Mouse (Mus musculus): ENCODE results near the gene Trappc10. TPM values are rescaled to one million over a fixed set of nuclear protein-coding genes. Genes with fewer than 3 reads are reported as not detected.
"Not testable (repeated sequence)": the region's sequence is repeated elsewhere in the genome, so short reads cannot be mapped to it uniquely, and the experiment has no call there.

The Trappc10 gene
- polyA plus RNA-seq, 1 experiment, result not detected

- TF ChIP-seq POLR2A (IDR thresholded peaks at IDR 0.05; ENCODE audit: insufficient read depth, low read depth, low read length), result no peak
- TF ChIP-seq CTCF (IDR thresholded peaks at IDR 0.05; ENCODE audit: insufficient read depth, low read depth, low read length), result no peak
- 95% methylated on average over 4 of the region's 4 CpGs for WGBS
- no peaks in the 10 kb centered on the region for H3K4me1 ChIP-seq (ENCODE audit: control insufficient read depth, insufficient read depth, low read length)
- H3K4me3 ChIP-seq (ENCODE audit: insufficient read depth, low read depth, low read length), result no peak overlapping the region
- no peak overlapping the region for H3K27ac ChIP-seq (ENCODE audit: insufficient read depth, low read depth, low read length)
Measured at GRCm38 (mm10) chr10:78201182-78201581, 43.3 kb downstream of the Trappc10 start.

GRCm38 (mm10) chr10:78192933-78193332 is 51.5 kb downstream of the Trappc10 start:
- Histone ChIP-seq H3K4me3 (ENCODE audit: insufficient read depth, low read depth, low read length) (no peak overlapping the region), H3K4me1 (ENCODE audit: control insufficient read depth, insufficient read depth, low read length) (no peaks in the 10 kb centered on the region), H3K27ac (ENCODE audit: insufficient read depth, low read depth, low read length) (no peak overlapping the region)
- 93% methylated on average over 5 of the region's 5 CpGs for WGBS
- TF ChIP-seq CTCF (IDR thresholded peaks at IDR 0.05; ENCODE audit: insufficient read depth, low read depth, low read length), result no peak
- no peak for TF ChIP-seq POLR2A (IDR thresholded peaks at IDR 0.05; ENCODE audit: insufficient read depth, low read depth, low read length)

GRCm38 (mm10) chr10:78186076-78186475 is 58.4 kb downstream of the Trappc10 start:
- not testable (repeated sequence) for H3K4me1 ChIP-seq (ENCODE audit: control insufficient read depth, insufficient read depth, low read length); H3K4me3 ChIP-seq (ENCODE audit: insufficient read depth, low read depth, low read length); H3K27ac ChIP-seq (ENCODE audit: insufficient read depth, low read depth, low read length)
- 87% methylated on average over 4 of the region's 4 CpGs for WGBS

- WGBS, result 3% methylated on average over 9 of the region's 9 CpGs
- H3K27ac ChIP-seq (ENCODE audit: insufficient read depth, low read depth, low read length), result peak overlapping the region; percentile 43
- H3K4me3 ChIP-seq (ENCODE audit: insufficient read depth, low read depth, low read length), result peak overlapping the region; percentile 80
- peaks cover 5% of the 10 kb centered on the region for H3K4me1 ChIP-seq (ENCODE audit: control insufficient read depth, insufficient read depth, low read length)
- TF ChIP-seq CTCF (IDR thresholded peaks at IDR 0.05; ENCODE audit: insufficient read depth, low read depth, low read length), result no peak
- TF ChIP-seq POLR2A (IDR thresholded peaks at IDR 0.05; ENCODE audit: insufficient read depth, low read depth, low read length), result no peak
Measured at GRCm38 (mm10) chr10:78185381-78185725, 59.1 kb downstream of the Trappc10 start.

- WGBS, result 1% methylated on average over 47 of the region's 47 CpGs
- peak; percentile 76 for TF ChIP-seq POLR2A (IDR thresholded peaks at IDR 0.05; ENCODE audit: insufficient read depth, low read depth, low read length)
- no peak for TF ChIP-seq CTCF (IDR thresholded peaks at IDR 0.05; ENCODE audit: insufficient read depth, low read depth, low read length)
- Histone ChIP-seq H3K27ac (ENCODE audit: insufficient read depth, low read depth, low read length) (peak within 1 kb of the TSS; percentile 43), H3K4me3 (ENCODE audit: insufficient read depth, low read depth, low read length) (peak within 1 kb of the TSS; percentile 80), H3K4me1 (ENCODE audit: control insufficient read depth, insufficient read depth, low read length) (peaks cover 5% of the 10 kb centered on the region)
Measured at GRCm38 (mm10) chr10:78184531-78185380, 59.7 kb downstream of the Trappc10 start, which contains the start of gene Pwp2. TSS of gene Pwp2 (minus strand) at chr10:78185149.

GRCm38 (mm10) chr10:78183577-78183976 is 60.9 kb downstream of the Trappc10 start:
- TF ChIP-seq POLR2A (IDR thresholded peaks at IDR 0.05; ENCODE audit: insufficient read depth, low read depth, low read length) (no peak), CTCF (IDR thresholded peaks at IDR 0.05; ENCODE audit: insufficient read depth, low read depth, low read length) (no peak)
- no peak overlapping the region for H3K4me3 ChIP-seq (ENCODE audit: insufficient read depth, low read depth, low read length)
- H3K4me1 ChIP-seq (ENCODE audit: control insufficient read depth, insufficient read depth, low read length), result peaks cover 5% of the 10 kb centered on the region
- WGBS, result 83% methylated on average over 3 of the region's 3 CpGs
- H3K27ac ChIP-seq (ENCODE audit: insufficient read depth, low read depth, low read length), result no peak overlapping the region

GRCm38 (mm10) chr10:78182321-78182720 is 62.1 kb downstream of the Trappc10 start:
- peaks cover 5% of the 10 kb centered on the region for H3K4me1 ChIP-seq (ENCODE audit: control insufficient read depth, insufficient read depth, low read length)
- no peak overlapping the region for H3K27ac ChIP-seq (ENCODE audit: insufficient read depth, low read depth, low read length)
- 94% methylated on average over 17 of the region's 17 CpGs for WGBS
- TF ChIP-seq POLR2A (IDR thresholded peaks at IDR 0.05; ENCODE audit: insufficient read depth, low read depth, low read length) (no peak), CTCF (IDR thresholded peaks at IDR 0.05; ENCODE audit: insufficient read depth, low read depth, low read length) (no peak)
- no peak overlapping the region for H3K4me3 ChIP-seq (ENCODE audit: insufficient read depth, low read depth, low read length)

GRCm38 (mm10) chr10:78174474-78174873 is 70.0 kb downstream of the Trappc10 start:
- no peaks in the 10 kb centered on the region for H3K4me1 ChIP-seq (ENCODE audit: control insufficient read depth, insufficient read depth, low read length)
- no peak overlapping the region for H3K27ac ChIP-seq (ENCODE audit: insufficient read depth, low read depth, low read length)
- 95% methylated on average over 5 of the region's 5 CpGs for WGBS
- H3K4me3 ChIP-seq (ENCODE audit: insufficient read depth, low read depth, low read length), result no peak overlapping the region
- TF ChIP-seq CTCF (IDR thresholded peaks at IDR 0.05; ENCODE audit: insufficient read depth, low read depth, low read length), result no peak
- TF ChIP-seq POLR2A (IDR thresholded peaks at IDR 0.05; ENCODE audit: insufficient read depth, low read depth, low read length), result no peak

- no peak for TF ChIP-seq POLR2A (IDR thresholded peaks at IDR 0.05; ENCODE audit: insufficient read depth, low read depth, low read length)
- TF ChIP-seq CTCF (IDR thresholded peaks at IDR 0.05; ENCODE audit: insufficient read depth, low read depth, low read length), result no peak
- H3K27ac ChIP-seq (ENCODE audit: insufficient read depth, low read depth, low read length), result no peak overlapping the region
- peaks cover 7% of the 10 kb centered on the region for H3K4me1 ChIP-seq (ENCODE audit: control insufficient read depth, insufficient read depth, low read length)
- WGBS, result 92% methylated on average over 9 of the region's 9 CpGs
- no peak overlapping the region for H3K4me3 ChIP-seq (ENCODE audit: insufficient read depth, low read depth, low read length)
Measured at GRCm38 (mm10) chr10:78171581-78171980, 72.9 kb downstream of the Trappc10 start.

All from olfactory bulb, adult 2 months (tissue).